Mouse (Mus musculus) heart, postnatal 14 days (tissue): ENCODE measurements at regions not wholly inside any gene's neighbourhood (a gene's known extent, or its start where the extent isn't known, plus 50 kb on each side); places are given as distances from the start of the nearest gene placed in this dataset.
A peak's percentile ranks its signal among the peaks of the same experiment; 100 is the strongest.

ENCODE experiments used
- DNase-seq, 2 experiments: peaks; one replicate each; pipeline ENCODE4 v3.0.0; 2021 to 2022
- intact Hi-C: fragments of 180-260 bp; cut with DNase I; formaldehyde crosslinking; loops from one replicate; pipeline ENCODE4 v1.15.1; 2025

DNA sequence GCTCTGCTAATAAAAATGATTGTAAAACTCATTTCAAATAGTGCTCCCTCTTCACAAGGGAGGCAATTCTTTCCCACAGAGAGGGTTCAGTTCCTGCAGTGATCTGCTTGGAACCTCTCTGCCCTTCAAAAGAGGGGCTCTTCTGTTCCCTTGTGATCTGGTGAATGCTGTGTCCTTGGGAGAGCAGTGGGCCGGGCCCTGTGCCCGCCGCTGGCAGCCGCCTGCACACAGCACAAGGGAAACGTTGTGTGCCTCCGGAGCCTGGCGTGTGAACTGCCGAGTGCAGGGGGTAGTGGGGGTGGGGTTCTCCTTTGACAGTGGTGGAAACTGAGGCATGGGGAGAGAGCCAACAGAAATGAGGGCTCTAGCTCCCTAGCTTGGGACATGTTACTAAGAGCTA, 54.4 kb upstream of the Csrp1 start:
- intact Hi-C loops = loop anchor here (5.0 kb wide), 1 partner anchor 33 kb away; no protein-coding TSS in a partner anchor
- DNase-seq = no peak

DNA sequence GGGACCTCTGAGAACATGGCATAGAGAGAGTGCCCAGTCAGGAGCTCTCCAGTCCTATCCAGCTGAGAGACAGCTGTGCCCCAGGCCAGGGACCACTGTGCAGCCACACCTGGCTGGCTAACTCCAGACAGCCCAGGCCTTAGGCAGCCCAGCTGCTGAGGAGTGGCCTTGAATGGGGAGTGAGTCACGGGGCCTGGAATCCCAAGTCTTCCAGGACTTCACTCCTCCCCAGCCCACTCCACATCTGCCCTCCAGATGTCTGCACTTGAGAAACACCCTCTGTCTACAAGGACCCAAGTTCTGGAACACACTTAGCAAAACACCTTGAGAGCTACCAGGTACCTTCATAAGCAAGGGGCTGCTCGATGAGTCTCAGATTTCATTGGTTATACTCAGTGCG, 51.5 kb upstream of the Csrp1 start:
- DNase-seq = peak; percentile 40 to 48
- intact Hi-C loops = loop anchor here (2.0 to 5.0 kb wide), 2 partner anchors 36 to 206 kb away; no protein-coding TSS in a partner anchor

DNA sequence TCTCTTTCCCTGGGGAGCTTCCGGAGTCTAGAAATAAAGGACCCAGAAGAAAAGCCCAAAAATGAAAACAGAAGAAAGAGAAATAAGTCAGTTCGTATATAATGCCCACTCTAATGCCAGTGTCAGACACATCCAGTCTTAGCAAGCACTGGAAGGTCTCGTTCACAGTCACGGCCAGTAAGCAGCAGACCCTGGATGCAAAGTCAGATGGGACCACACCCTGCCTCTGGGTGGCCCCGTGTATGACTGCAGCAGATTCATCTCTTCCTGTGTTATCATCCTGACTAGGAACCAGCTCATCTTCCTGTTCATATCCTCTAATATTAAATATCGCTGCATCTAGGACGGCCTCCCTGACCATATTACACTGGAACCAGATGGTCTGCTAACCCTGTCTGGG, 50.9 kb upstream of the Csrp1 start:
- intact Hi-C loops = loop anchor here (2.0 to 5.0 kb wide), 2 partner anchors 37 to 206 kb away; no protein-coding TSS in a partner anchor
- no peak for DNase-seq

DNA sequence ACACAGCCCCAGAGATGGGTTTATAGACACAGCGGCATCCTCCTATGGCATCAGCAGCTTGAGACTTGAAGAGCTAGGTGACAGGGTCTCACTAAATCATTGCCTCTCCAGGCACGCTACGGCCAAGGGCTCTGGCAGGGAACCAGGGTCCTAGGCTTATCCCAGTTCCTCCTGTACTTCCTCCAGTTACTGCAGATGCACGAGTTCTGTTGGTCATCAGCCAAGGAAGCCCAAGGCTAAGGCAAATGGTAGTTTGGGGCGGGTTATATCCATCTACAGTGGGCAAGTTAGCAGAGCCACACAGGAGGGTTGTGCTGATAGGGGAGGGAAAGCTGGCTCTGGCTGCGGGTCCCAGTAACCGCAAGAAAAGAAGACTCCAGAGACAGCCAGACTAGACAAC, 50.1 kb upstream of the Csrp1 start:
- DNase-seq = peak; percentile 69 to 73
- intact Hi-C loops = loop anchor here (1.0 to 5.0 kb wide), 3 partner anchors 38 to 207 kb away; no protein-coding TSS in a partner anchor
